Mouse (Mus musculus): ENCODE data around the gene Mpi. TPM values are rescaled to one million over a fixed set of nuclear protein-coding genes. Genes with fewer than 3 reads are reported as not detected.

The Mpi gene
- total RNA-seq, 4 experiments from 2014 or later = 71.2 to 89.3 (median 74.4) TPM

DNA sequence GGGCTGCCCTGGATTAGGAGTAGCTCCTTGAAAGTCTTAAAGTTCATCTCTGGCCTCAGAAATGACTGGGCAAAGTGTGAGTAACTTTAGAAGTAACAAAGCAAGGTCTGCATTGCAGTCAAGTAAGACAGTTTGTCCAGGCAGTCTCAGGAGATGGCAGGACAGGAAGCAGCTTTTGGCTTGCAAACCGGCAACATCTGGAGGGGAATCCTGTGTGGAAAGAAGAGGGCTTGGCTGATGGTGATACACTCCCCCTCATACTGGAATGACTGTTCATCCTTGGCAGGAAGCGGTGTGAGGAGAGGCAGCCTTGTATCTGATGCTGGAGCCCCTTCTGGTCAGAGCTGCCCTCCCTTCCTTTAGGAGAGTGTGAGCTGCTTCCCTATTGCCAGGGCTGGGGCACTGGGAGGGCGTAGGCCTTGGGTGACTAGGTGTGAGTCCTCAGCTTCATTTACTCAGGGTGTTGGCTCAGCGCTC lies 10.4 kb upstream of the Mpi start:
- DNase-seq (ENCODE audit: low spot score in 2 of 2) = peak in 1 of 2 experiments; percentile 25

- DNase-seq (ENCODE audit: low spot score in 2 of 2) = peak in 1 of 2 experiments; percentile 42
Observed at GRCm38 (mm10) chr9:57561711-57562099, 9.1 kb upstream of the Mpi start.

GRCm38 (mm10) chr9:57560861-57561710 lies 8.5 kb upstream of the Mpi start, which contains the start of gene Scamp2:
Gene Scamp2 (plus strand): TSS chr9:57560943.
- peak; percentile 90 for DNase-seq (ENCODE audit: low spot score in 2 of 2)

DNA sequence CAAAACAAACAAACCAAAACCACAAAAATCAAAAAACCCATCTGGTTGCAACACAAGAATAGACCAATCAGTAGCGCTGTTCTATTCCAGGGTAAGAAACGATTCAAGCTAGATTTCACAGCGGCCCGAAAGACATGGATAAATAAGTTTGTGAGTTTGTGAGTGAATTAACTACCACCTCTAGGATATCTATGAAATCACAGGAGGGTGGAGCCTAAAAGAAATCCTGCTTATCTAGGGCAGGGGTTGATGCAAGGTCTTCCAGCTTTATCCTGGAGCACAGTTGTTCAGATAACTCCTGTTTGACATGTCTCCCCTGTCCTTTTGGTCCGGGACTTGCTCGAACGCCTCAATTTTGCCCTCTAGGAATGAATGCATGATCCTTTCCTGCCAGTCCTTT lies 7.7 kb upstream of the Mpi start:
- DNase-seq (ENCODE audit: low spot score in 2 of 2) = no peak

DNA sequence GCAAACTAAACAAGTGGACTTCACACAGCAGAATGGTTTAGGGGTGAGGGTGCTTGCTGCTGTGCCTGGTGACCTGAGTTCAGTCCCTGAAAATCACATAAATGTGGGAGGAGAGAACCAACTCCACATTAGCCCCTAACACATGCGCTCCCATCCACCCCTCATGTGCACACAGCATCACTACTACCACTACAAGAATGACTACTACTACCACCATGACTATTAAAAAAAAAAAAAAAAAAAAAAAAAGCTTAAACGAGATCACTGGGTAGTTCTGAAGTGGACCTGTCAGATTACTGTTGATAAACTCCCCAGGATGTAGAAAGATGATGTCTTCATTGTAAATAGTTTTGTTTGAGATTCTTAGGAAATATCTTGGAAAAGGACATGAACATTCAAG lies 7.0 kb upstream of the Mpi start:
- no peak for DNase-seq (ENCODE audit: low spot score in 2 of 2)

DNA sequence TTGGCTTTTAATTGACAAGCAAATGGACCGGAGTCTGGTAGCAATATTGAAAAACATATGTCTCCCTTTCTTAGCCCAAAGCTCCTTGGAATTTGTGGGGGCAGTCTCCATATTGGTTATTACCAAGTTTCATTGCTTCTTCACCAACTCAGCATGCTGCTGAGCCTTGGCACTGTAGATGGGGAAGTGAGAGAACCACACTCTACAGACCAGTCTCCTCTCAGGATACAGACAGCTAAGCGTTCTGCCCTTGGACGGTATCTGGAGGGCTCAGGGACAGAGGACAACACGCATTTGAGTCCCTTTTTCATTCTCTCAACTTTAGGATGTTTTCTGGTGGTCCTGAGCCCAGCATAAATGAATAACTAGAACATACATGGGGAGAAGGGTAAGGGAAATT lies 6.1 kb upstream of the Mpi start:
- DNase-seq (ENCODE audit: low spot score in 2 of 2) = no peak

- DNase-seq (ENCODE audit: low spot score in 2 of 2) = no peak
Observed at GRCm38 (mm10) chr9:57557215-57557614, 4.7 kb upstream of the Mpi start.

DNA sequence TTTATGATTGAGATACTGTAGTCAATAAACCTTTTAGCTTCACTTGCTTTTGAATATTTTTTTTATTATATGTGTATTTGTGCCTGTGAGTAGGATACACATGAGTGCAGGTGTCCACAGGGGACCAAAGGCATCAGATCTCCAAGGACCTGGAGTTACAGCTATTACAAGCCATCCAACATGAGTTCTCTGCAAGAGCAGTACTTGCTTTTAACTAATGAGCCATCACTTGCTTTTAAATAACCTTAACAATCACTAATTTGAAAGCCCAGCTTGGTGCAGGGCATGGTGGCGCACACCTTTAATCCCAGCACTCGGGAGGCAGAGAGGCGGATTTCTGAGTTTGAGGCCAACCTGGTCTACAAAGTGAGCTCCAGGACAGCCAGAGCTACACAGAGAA lies 2.2 kb upstream of the Mpi start:
- no peak for DNase-seq (ENCODE audit: low spot score in 2 of 2)

GRCm38 (mm10) chr9:57553119-57553518 lies 556 bp upstream of the Mpi start:
- no peak for DNase-seq (ENCODE audit: low spot score in 2 of 2)

DNA sequence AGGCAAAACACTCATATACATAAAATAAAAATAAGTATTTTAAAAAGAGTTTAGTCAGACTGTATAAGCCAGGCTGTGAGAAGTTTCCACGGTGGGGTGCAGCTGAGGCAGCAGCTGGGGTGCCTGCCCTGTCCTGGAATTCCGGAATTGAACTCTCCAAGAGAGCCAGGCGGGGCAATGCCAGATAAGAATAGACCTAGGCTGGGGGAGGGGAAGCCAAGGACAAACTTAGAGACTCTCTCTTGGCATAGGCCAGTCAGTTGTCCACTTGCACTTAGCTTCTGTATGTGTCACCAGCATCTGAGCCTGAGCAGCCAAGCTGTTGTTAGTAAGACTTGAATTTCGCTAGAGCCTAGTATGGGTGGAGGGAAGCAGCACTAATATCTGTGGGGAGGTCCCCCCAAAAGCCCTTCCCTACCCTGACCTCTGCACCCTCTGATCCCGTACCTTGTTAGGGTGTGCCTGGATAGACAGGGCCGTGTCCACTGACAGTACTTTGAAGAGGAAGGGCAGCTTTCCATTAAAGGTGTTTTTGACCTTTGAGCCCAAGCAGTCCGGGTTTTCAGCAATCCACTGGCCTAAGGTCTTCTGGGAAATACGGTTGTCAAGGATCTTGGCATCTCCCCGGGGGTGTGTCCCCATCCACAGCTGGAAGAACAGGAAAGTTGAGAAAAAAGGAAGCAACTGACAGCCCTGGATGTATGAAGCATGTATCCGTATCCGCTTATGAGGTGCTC lies 2.3 kb downstream of the Mpi start:
- DNase-seq (ENCODE audit: low spot score in 2 of 2) = peak; percentile 55 to 56

GRCm38 (mm10) chr9:57549186-57549585 lies 3.4 kb downstream of the Mpi start:
- DNase-seq (ENCODE audit: low spot score in 2 of 2) = no peak

DNA sequence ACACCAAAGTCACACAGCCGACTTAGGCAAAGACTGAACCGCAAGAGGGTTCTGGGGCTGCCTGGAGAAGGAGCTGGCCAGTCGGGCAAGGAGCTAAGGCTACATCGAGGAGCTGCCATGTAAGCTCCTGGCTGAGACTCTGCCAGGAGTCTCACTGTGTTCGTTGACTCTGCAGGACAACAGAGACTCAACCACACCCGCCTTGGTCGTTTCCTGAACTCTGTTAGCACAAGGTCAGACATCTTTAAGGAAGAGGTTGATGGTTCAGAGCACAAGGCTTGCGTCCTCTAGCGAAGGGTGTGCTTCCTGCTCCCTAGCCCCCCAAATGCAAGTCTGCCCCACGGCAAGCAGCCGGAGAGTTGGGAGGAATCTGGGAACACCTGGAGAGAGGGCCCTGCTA lies 4.7 kb downstream of the Mpi start:
- DNase-seq (ENCODE audit: low spot score in 2 of 2) = no peak

DNA sequence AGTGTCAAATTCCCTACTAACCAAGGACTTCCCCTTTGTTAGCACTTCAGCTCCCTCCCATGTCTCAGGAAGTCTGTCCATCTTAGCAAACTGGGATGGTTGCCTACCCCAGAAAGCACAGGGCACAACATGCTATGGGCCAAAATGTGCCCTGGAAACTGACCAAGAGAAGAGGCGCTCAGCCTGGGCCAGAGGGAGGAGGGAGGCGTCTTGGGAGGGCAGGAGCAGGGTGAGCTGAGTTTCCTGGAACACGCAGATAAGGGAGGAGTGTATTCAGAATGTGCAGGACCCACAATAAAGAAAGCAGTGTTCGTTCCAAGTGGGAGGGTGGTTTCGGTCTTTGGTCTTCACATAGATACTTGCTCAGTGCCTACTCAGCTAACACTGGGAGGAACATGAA lies 5.3 kb downstream of the Mpi start:
- DNase-seq (ENCODE audit: low spot score in 2 of 2) = peak; percentile 53 to 57

DNA sequence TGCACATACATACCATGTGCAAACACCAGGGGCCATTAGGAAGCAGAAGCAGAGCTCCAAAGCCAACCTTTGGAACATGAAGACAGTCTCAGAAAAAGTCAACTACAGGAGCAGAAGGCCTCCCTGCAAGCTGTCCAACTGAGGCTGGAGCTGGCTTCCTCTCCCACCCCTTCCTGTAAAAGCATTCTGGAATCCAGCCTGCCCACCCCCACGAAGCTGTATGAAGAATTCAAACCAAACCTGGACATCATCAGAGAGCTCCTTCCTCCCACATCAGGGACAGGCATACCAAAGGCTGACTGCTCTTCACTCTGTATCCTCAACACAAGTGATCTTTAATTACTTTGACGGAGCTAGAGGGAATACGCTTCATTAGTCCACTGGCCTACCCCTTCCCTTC lies 8.6 kb downstream of the Mpi start:
- no peak for DNase-seq (ENCODE audit: low spot score in 2 of 2)

- no peak for DNase-seq (ENCODE audit: low spot score in 2 of 2)
Observed at GRCm38 (mm10) chr9:57541312-57541711, 11.3 kb downstream of the Mpi start.

DNA sequence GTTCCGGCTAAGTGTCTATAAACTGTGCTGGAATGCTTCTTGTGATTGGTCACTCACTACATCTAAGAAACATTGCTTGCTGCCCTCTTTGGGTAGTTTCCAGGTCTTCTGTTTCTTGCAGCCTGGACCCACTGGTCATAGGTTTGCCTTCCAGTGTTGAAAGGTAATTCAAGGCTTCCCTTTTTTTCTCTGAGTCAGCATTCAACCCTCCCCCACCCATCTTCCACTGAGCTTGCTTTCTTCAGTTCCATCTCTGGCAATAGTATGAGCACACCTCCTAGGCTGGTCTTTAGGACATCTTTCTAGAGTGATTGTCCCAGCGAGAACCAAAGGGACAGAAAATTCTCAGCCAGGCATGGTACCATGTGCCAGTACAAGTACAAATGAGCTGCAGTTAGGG lies 13.0 kb downstream of the Mpi start:
- DNase-seq (ENCODE audit: low spot score in 2 of 2) = no peak

DNA sequence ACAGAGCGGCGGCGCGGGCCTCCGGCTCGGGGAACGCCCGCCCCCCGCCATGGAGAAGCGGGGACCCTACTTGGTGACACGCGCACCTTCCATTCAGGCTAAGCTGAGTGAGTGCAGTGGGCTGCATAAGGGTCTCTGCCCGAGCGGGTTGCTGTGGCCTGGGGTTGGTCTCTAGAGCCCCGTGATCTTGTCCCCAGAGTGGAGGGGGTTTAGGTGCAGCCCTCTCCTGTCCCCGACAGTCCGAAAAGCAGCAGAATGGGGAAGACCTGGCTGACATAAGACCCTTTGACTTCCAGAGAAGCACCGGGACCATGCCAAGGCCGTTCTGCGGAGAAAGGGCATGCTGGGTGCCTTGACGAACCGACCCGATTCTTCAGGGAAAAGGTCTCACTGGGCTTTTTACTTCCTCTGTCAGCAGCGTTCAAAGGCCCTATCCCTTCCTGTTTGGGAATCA lies 14.8 kb downstream of the Mpi start:
- DNase-seq (ENCODE audit: low spot score in 2 of 2) = no peak

DNA sequence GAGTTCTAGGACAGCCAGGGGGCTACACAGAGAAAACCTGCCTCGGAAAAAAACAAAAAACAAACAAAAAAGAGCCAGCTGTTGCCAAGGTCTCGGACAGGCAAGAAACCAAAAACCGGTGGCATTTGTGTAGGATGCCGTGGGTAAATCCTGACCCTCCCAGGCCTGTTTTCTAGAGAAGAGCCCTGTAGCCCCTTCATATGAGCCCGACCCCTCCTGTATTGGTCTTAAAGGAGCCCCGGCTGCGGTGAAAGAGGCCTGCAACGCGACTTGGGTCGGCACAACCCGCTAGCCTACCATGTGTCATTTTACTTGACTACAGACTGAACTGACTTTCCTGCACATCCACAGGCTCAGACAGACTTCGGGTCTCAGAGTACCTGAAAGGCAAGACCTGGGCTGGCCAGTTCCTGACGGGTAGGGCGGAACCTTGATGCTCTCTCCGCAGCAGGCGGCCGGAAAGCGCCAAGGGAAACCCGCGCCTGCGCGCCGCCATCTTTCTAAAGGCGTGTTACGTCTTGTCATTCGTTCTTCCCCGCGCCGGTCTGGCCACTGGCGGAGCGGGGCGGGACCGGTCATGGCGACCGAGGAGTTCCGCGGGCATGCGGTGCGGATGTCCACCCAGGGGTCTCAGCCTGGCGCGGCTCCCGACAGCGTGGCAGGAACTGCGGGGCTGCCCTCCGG lies 15.4 kb downstream of the Mpi start, which contains the start of gene Fam219b:
Gene Fam219b, plus strand, starts transcription at position 485 of the 684 bp plus-strand sequence.
- DNase-seq (ENCODE audit: low spot score in 2 of 2) = peak; percentile 84 to 85

DNA sequence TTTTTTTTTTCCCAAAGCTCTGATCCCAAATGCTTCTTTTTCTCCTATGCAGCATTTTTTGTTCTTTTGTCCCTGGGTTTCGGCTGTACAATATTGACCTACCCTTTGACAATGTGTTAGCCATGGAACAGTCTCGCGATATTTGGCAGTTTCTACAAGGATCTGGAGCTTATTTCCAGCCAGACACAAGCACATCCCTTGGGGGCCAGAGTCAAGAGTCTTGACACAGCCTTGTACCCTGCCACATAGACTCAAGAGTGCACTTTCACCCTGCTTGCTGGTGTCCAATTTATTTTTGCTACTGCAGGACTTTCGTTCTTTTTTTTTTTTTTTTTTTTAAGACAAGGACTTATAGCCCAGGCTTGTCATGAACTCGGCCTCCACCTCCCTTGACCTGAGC lies 16.2 kb downstream of the Mpi start:
- no peak for DNase-seq (ENCODE audit: low spot score in 2 of 2)

DNA sequence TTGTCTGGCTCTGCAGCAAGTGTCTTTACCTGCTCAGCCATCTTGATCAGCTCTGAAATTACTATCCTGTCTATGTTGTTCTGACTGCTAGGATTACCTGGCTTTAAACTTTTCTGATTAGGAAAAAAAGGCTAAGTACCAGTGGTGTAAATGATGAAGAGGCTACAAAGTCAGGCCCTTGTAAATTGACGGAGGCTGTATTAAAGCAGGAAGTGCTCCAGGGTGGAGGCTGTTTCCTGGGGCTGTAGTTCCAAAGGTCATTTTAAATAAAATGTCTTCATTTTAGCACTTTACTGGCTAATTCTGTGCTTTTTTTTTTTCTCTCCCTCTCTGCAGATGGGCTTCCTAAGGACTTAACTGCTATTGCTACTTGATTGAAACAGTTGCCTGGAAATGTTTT lies 20.6 kb downstream of the Mpi start:
- no peak for DNase-seq (ENCODE audit: low spot score in 2 of 2)

DNA sequence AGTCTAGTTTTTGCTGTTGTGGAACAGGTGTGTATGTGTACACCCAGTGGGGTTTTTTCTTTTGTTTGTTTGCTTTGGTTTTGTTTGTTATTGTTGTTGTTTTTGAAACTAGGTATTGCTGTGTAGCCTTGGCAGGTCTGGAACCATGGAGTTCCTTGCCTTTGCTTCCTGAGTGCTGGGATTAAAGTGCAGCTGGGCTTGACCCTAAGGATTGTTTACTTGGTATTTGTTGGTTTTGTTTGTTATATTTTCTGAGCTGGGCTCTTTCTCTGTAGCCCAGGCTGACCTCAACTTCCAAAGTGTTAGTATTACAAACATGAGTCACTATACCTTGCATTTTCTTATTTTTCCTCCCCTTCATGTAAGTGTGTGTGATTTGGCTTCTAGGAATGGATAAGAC lies 26.1 kb downstream of the Mpi start:
- DNase-seq (ENCODE audit: low spot score in 2 of 2) = no peak

DNA sequence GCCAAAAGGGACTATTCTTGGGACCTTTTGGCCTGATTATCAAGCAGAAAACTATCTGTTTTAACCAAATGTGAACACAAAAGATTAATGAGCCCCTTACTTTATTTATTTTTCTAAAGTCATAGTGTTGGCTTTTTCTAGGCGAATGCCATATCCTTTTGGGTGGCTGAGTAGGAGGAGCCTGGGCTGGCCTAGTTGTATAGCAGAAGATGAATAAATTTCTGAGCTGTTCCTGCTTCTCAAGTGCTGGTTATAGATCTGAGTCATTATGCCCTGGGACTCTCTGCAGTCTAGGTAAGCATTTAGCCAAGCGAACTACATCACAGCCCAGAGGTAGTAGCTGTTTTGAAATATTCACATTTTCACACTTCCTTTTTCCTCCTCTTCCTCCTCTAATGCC lies 27.0 kb downstream of the Mpi start:
- no peak for DNase-seq (ENCODE audit: low spot score in 2 of 2)

Measured in gastrocnemius, adult 8-10 months (tissue).